Mouse (Mus musculus) T-cell, adult 66 days (primary cell): ENCODE data around the gene Gm21679. TPM values are rescaled to one million over a fixed set of nuclear protein-coding genes. Genes with fewer than 3 reads are reported as not detected.

Experiments
- total RNA-seq, 2 experiments: library from RNA; stranded (reverse); gene quantifications; 3 replicates in 1 of 2; 4 replicates in 1 of 2; pipeline ENCODE4 v1.2.4; 2023

Gene Gm21679
- total RNA-seq, result not detected

GRCm38 (mm10) chrY:29683270-29683669, at the start of gene Gm21679:
Gene Gm21679, minus strand, starts transcription at chrY:29683370.

